ENCODE assay signal across 8 mouse cellular contexts in genomic region chr12:31654965-31655477, GRCm38 (mm10). TPM values are rescaled to one million over a fixed set of nuclear protein-coding genes. Genes with fewer than 3 reads are reported as not detected.
DNase-seq lines count a peak whose midpoint lies in the region; ATAC-seq and TF ChIP-seq lines count a peak whose summit lies in the region.

No protein-coding gene starts in this region.

- DNase-seq in liver, adult 2 months (ENCODE audit: extremely low read depth, low read depth, low spot score): no peak
- no peak for DNase-seq in liver
- DNase-seq in embryonic facial prominence, embryonic 10.5 days (ENCODE audit: low spot score): no peak
- no peak for DNase-seq in right cerebral cortex, postnatal 4 days
- DNase-seq in frontal cortex, postnatal 10 days (ENCODE audit: low spot score in 2 of 2): no peak
- DNase-seq in spleen, postnatal 10 days (ENCODE audit: low spot score in 2 of 2): no peak

- H3K27ac ChIP-seq in liver, adult 2 months (replicated peaks; ENCODE audit: insufficient read depth, low read depth, low read length): peak overlapping the region; percentile 69
- peak overlapping the region; percentile 91 for H3K27ac ChIP-seq in embryonic facial prominence, embryonic 10.5 days (replicated peaks)
- H3K27ac ChIP-seq in intestine, embryonic 15.5 days: peak overlapping the region; percentile 88

- under 1% methylated on average over 29 of the region's 29 CpGs for WGBS in liver, adult 2 months
- WGBS in embryonic facial prominence, embryonic 10.5 days: under 1% methylated on average over 29 of the region's 29 CpGs
- under 1% methylated on average over 29 of the region's 29 CpGs for WGBS in intestine, embryonic 15.5 days

- H3K4me1 ChIP-seq in liver, adult 2 months (ENCODE audit: control insufficient read depth, insufficient read depth, low read length): peaks cover 3% of the 10 kb centered on the region
- H3K4me1 ChIP-seq in embryonic facial prominence, embryonic 10.5 days: peaks cover 12% of the 10 kb centered on the region
- peaks cover 3% of the 10 kb centered on the region; the same call in 1 of the 2 replicates for H3K4me1 ChIP-seq in intestine, embryonic 15.5 days (replicated peaks)

- H3K9ac ChIP-seq in liver, adult 2 months (ENCODE audit: low read depth, low read length): peak overlapping the region; percentile 88
- peak overlapping the region; percentile 75 for H3K9ac ChIP-seq in intestine, embryonic 15.5 days

- H3K36me3 ChIP-seq in liver, adult 2 months (ENCODE audit: control insufficient read depth, insufficient read depth, low read length): no peaks in the 10 kb centered on the region
- H3K36me3 ChIP-seq in embryonic facial prominence, embryonic 10.5 days (replicated peaks): peaks cover 12% of the 10 kb centered on the region; the same call in 1 of the 2 replicates
- H3K36me3 ChIP-seq in intestine, embryonic 15.5 days: no peaks in the 10 kb centered on the region
- no peaks in the 10 kb centered on the region for H3K36me3 ChIP-seq in myocyte (ENCODE audit: control insufficient read depth, insufficient read depth)

- peak overlapping the region; percentile 62 for H3K4me2 ChIP-seq in intestine, embryonic 15.5 days (replicated peaks)
- peak overlapping the region; percentile 76 for H3K4me2 ChIP-seq in myocyte (ENCODE audit: low read depth)

- peak; percentile 90 for ATAC-seq in intestine, embryonic 15.5 days

- TF ChIP-seq POLR2A in liver, adult 2 months (IDR thresholded peaks at IDR 0.05; ENCODE audit: extremely low read depth, insufficient read depth, low read length): no peak
- TF ChIP-seq POLR2A in myocyte (IDR thresholded peaks at IDR 0.05; ENCODE audit: insufficient read length, low read depth): no peak

- no peaks in the 10 kb centered on the region for H3K27me3 ChIP-seq in liver, adult 2 months (ENCODE audit: control insufficient read depth, insufficient read depth, low read length)
- no peaks in the 10 kb centered on the region for H3K27me3 ChIP-seq in embryonic facial prominence, embryonic 10.5 days (replicated peaks; ENCODE audit: low read depth, poor library complexity, severe bottlenecking)
- H3K27me3 ChIP-seq in intestine, embryonic 15.5 days (replicated peaks): no peaks in the 10 kb centered on the region
- H3K27me3 ChIP-seq in myocyte (ENCODE audit: control insufficient read depth, insufficient read depth, insufficient read length): no peaks in the 10 kb centered on the region

- peak; percentile 50 for TF ChIP-seq CTCF in liver, adult 2 months (IDR thresholded peaks at IDR 0.05; ENCODE audit: low read depth, low read length)

- H3K4me3 ChIP-seq in liver, adult 2 months (ENCODE audit: insufficient read depth, low read depth, low read length): peak overlapping the region; percentile 87
- peak overlapping the region; percentile 92 for H3K4me3 ChIP-seq in embryonic facial prominence, embryonic 10.5 days
- peak overlapping the region; percentile 91 for H3K4me3 ChIP-seq in intestine, embryonic 15.5 days (replicated peaks)
- peak overlapping the region; percentile 80 for H3K4me3 ChIP-seq in myocyte

- H3K79me2 ChIP-seq in liver, adult 2 months (ENCODE audit: control insufficient read depth, insufficient read depth, low read length): peaks cover 7% of the 10 kb centered on the region; the same call in 1 of the 2 replicates
- H3K79me2 ChIP-seq in myocyte (ENCODE audit: control insufficient read depth, insufficient read depth): peaks cover 9% of the 10 kb centered on the region

- H3ac ChIP-seq in myocyte (ENCODE audit: control insufficient read depth, insufficient read length): peak overlapping the region; percentile 70

- H3K9me3 ChIP-seq in embryonic facial prominence, embryonic 10.5 days: no peaks in the 10 kb centered on the region
- H3K9me3 ChIP-seq in intestine, embryonic 15.5 days: no peaks in the 10 kb centered on the region

TF ChIP-seq in myocyte, 11 proteins besides CTCF, POLR2A, EP300 and RAD21:
- TF ChIP-seq SRF (IDR thresholded peaks at IDR 0.05; ENCODE audit: control insufficient read depth, insufficient read length, low read depth) (peak; percentile 1), USF1 (IDR thresholded peaks at IDR 0.05; ENCODE audit: low read depth) (no peak), MAX (IDR thresholded peaks at IDR 0.05; ENCODE audit: low read depth) (no peak), MYOD1 (IDR thresholded peaks at IDR 0.05; ENCODE audit: control insufficient read depth in 1 of 3, insufficient read length in 2 of 3, low read depth in 2 of 3) (no peak), CEBPB (IDR thresholded peaks at IDR 0.05; ENCODE audit: insufficient read depth, poor library complexity, severe bottlenecking) (no peak), TCF12 (IDR thresholded peaks at IDR 0.05; ENCODE audit: insufficient read depth, poor library complexity, severe bottlenecking) (no peak), E2F4 (IDR thresholded peaks at IDR 0.05; ENCODE audit: insufficient read depth) (no peak), TCF3 (IDR thresholded peaks at IDR 0.05; ENCODE audit: insufficient read length, low read depth) (no peak)

RNA-seq across cellular contexts. Expression of gene Cog5, which starts 0.4 kb away (rescaled TPM):
- total RNA-seq in liver, adult 2 months (2014; rRNA removed): 28.7 and 33.5 TPM in 2 replicates
- 7.6 and 9.2 TPM in 2 replicates for polyA plus RNA-seq in liver, adult 2 months (2012; rRNA removed)
- polyA plus RNA-seq in embryonic facial prominence, embryonic 10.5 days (2016; fragmentation: Nextera tagmentation; extraction: Ambion mirVana): 29.0 and 31.1 TPM in 2 replicates
- 26.9 and 29.2 TPM in 2 replicates for polyA plus RNA-seq in intestine, embryonic 15.5 days (2015; fragmentation: Nextera tagmentation; extraction: Ambion mirVana)
- polyA plus RNA-seq in myocyte (2012; fragmentation: generic; extraction: Trizol): 10.2 TPM

RNA-seq across cellular contexts. Expression of gene Dus4l, which starts 0.4 kb away (rescaled TPM):
- total RNA-seq in liver, adult 2 months (2014; rRNA removed): 3.1 and 3.2 TPM in 2 replicates
- polyA plus RNA-seq in liver, adult 2 months (2012; rRNA removed): 2.0 TPM in 2 replicates
- 11.9 and 12.3 TPM in 2 replicates for polyA plus RNA-seq in embryonic facial prominence, embryonic 10.5 days (2016; fragmentation: Nextera tagmentation; extraction: Ambion mirVana)
- 9.1 and 10.2 TPM in 2 replicates for polyA plus RNA-seq in intestine, embryonic 15.5 days (2015; fragmentation: Nextera tagmentation; extraction: Ambion mirVana)
- polyA plus RNA-seq in myocyte (2012; fragmentation: generic; extraction: Trizol): 5.8 TPM

RNA-seq across cellular contexts. Expression of gene Bcap29, which starts 20.6 kb away (rescaled TPM):
- total RNA-seq in liver, adult 2 months (2014; rRNA removed): 7.9 and 8.3 TPM in 2 replicates
- polyA plus RNA-seq in liver, adult 2 months (2012; rRNA removed): 1.1 and 1.5 TPM in 2 replicates
- 26.5 and 30.2 TPM in 2 replicates for polyA plus RNA-seq in embryonic facial prominence, embryonic 10.5 days (2016; fragmentation: Nextera tagmentation; extraction: Ambion mirVana)
- 34.1 and 41.7 TPM in 2 replicates for polyA plus RNA-seq in intestine, embryonic 15.5 days (2015; fragmentation: Nextera tagmentation; extraction: Ambion mirVana)
- polyA plus RNA-seq in myocyte (2012; fragmentation: generic; extraction: Trizol): 9.3 TPM

RNA-seq across cellular contexts. Expression of gene Gpr22, which starts 58.7 kb away (rescaled TPM):
- total RNA-seq in liver, adult 2 months (2014; rRNA removed): 0.13 TPM in 1 of 2 replicates, not detected in the other
- polyA plus RNA-seq in liver, adult 2 months (2012; rRNA removed): not detected in 2 replicates
- 0.69 and 0.93 TPM in 2 replicates for polyA plus RNA-seq in embryonic facial prominence, embryonic 10.5 days (2016; fragmentation: Nextera tagmentation; extraction: Ambion mirVana)
- polyA plus RNA-seq in intestine, embryonic 15.5 days (2015; fragmentation: Nextera tagmentation; extraction: Ambion mirVana): 3.6 and 5.1 TPM in 2 replicates
- 0.04 TPM for polyA plus RNA-seq in myocyte (2012; fragmentation: generic; extraction: Trizol)
